Mouse (Mus musculus) mesoderm, embryonic 11.5 days (tissue): ENCODE data around the gene Klhdc2.

Source experiments
- DNase-seq: peaks from one replicate; pipeline ENCODE4 v3.0.0-alpha.2; 2012; ENCODE audit warnings: low read depth, low spot score

The Klhdc2 gene

DNA sequence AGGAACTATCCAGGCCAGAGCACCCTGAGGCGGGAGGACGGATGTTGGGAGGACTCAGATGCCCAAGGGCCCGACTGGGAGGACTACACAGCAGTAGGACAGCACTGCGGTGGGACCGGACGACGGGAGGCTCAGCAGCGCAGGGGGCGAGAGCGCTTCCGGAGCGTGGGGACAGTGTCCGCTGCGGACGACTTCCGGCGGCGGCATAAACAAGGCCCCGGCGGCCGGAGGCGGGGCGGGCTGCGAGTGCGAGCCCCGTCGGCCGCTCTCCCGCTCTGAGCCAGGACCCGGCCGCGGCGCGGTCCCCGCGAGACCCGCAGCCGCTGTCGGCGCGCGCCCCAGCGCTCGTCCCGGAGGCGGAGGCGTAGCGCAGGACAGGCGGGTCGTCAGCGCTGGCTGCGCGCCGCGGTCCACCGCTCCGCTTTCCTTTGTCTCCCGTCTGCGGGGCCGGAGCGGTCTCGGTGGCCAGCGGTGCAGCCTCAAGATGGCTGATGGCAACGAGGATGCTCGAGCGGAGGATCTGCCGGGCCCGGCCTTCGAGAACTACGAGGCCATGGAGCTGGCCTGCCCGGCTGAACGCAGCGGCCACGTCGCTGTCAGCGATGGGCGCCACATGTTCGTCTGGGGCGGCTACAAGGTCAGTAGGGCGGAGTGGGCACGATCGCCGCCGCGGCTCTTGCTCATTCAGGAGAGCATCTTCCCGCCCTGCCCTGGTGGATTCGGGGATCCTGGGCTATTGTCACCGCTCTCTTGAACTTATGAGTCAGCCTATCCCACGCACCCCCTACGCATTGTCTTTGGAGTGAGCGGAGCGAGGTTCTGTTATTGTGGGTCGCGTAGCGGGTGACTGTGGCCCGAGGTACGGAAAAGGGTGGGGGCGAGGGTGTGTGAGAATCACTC is at the start of gene Klhdc2:
Gene Klhdc2, plus strand, starts transcription at position 171 of the 900 bp plus-strand sequence.
- DNase-seq = peak; percentile 91

DNA sequence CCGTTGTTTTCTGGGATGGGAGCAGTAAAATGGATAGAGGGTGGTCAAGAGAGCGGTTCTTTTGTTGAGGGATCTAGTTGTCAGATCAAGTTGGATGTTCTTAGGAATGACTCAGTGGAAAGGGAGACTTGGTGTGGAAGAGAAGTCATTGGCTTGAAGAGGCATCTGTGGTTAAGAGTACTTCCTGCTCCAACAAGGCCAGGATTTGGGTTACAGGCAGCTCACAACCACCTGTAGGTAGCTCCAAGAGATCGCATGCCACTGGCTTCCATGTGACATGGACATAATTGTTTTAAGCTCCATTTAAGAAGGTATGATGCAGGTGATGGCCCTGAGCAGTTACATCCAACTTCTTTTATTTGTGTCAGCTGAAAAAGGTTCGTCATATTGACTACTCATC is 46.7 kb upstream of the Klhdc2 start:
- no peak for DNase-seq

DNA sequence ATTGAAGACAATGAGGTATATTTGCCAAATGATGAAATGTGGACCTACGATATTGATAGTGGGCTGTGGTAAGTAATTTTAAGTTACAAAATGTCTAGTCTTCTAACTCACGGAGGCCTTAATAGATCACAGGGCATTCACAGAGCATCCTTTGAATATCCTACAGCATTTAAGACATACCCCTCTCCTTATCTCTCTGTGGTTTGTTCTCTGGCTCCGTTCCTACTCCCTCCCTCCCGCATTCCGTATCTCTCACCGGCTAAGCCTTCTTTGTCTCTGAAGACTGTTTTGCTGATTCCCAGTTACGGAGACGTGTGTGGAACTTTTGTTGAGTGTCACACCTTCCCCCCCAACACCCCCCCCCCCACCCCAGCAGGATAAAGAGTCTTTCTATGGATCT is 45.7 kb upstream of the Klhdc2 start:
- no peak for DNase-seq

DNA sequence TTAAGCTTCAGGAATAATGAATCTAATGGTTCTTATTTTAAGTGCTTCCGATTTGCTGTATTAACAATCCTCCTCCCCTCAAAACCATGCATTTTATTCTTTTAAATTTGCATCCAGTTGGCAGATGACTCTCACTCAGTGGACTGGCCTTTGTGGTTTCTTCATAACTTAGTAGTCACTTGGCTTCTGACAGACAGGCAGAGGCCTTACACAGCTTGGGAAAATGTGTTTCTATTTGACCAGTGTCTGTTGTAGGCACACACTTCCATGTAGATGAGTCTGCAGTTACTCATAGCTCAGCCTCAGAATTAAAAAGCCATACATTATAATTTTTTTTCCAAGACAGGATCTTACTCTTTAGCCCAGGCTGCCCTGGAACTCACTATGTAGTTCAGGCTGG is 42.7 kb upstream of the Klhdc2 start:
- DNase-seq = no peak

DNA sequence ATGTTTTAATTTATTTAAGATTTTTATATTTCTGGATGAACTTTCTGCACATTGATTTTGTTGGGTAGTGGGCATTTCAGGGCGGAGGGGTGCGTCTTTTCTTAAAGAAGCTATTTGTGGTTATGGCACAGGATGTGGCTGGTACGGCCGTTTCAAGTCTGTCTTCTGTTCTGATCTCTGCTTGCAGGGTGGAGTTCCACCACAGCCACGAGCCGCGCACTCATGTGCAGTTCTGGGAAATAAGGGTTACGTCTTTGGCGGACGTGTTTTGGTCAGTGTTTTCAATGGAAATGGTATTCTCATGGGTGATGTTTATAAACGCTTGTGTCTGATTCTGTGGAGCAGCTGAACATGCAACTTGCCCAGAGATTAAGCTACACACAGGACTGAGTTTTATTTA is 38.6 kb upstream of the Klhdc2 start:
- no peak for DNase-seq

DNA sequence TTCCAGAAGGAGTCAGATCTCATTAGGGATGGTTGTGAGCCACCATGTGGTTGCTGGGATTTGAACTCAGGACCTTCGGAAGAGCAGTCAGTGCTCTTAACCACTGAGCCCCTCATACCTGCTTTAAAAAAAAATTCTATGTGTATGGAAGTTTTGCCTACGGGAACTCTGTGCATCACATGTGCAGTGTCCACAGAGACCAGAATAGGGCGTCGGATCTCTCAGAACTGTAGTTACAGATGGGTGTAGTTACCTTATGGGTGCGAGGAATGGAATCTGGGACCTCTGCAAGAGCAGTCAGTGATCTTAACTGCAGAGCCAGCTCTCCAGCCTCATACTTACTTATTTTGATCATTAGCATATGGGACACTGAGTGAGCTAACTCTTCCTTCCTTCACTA is 34.2 kb upstream of the Klhdc2 start:
- DNase-seq = no peak

DNA sequence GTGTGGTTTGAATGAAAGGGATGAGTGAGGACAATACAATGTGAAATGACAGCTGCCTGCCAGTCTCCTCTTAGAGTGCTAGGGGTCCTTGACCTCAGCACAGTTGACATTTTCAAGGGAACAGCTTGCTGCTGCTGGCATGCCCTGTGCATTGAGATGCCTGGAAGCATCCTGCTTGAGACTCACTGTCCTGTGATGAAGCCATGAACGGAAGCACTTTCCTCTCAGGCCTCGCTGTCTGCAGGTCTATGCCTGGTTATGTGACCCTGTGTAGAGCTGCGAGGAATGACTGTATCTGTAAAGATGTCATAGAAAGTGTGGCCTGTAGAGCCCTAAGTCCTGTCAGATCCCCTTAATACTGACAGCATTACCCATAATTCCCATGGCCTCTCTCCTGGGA is 31.4 kb upstream of the Klhdc2 start:
- DNase-seq = no peak

DNA sequence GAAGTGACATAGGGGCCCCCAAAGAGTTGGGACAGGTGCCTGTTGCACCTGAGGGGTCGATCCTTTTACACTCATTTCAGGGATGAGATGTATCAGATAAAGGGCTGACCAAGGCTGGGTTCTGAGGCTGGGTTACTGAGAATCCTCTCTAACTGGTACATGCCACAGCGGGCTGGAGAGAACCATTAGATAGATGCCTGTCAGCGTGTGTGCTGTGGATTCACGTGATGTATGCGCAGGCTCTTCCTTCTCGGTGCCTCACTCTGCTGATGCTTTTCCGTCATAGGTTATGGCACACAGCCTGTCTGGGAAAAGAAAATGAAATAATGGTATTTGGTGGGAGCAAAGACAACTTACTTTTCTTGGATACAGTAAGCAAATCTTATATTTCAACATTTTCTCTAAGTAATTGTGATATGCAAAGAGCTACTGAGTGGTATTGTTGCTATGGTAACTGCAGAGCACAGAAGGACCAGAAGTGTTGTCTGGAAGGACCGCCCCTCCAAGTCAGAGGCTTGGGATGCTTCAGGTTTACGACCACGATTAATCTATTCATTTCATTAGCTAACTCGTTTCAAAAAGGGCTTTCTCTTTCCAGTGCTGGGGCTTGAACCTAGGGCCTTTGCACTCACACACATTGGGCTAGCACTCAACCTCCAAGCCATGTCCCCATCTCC is 28.4 kb upstream of the Klhdc2 start:
- DNase-seq = no peak

DNA sequence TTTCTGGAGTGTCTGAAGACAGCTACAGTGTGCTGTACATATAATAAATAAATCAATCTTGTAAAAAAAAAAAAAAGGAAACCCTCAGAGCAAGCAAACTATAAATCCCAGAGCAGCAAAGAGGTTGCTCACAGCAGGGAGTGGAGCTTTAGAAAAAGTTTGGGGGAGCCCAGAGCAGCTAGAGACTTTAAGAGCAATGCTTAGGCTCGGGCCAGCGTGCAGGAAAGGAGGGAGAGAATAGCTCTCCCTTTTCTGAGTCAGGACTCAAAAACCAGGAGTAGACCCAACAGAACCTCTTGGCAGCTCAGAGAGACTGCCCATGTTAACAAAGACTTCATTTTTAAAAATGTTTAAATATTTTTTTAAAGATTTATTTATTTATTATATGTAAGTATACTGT is 27.5 kb upstream of the Klhdc2 start:
- no peak for DNase-seq

DNA sequence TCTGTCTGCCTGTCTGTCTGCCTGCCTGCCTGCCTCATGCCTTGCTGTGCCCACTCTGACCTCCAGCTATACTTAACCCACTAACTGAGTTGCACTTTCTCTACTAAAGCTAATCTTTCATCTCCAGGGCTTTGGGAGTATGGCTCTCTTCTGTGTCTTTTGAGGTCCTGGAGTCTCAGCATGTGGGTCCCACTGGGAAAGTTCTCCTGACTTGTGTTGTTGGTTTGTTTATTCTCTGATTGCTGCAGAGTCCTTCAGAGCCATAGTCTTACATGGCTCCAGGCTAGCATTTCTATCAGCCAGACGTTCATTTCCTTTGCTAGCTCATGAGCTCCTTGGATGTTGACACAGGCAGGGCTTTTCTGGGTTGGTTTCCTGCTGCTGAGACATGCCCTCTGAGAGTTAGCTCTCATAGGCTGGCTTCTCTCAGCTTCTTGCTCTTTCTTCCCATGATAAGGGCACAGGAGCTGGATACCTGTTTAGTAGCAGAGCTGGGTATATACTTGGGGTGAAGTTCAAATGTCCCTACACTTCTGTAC is 16.5 kb upstream of the Klhdc2 start:
- DNase-seq = no peak

DNA sequence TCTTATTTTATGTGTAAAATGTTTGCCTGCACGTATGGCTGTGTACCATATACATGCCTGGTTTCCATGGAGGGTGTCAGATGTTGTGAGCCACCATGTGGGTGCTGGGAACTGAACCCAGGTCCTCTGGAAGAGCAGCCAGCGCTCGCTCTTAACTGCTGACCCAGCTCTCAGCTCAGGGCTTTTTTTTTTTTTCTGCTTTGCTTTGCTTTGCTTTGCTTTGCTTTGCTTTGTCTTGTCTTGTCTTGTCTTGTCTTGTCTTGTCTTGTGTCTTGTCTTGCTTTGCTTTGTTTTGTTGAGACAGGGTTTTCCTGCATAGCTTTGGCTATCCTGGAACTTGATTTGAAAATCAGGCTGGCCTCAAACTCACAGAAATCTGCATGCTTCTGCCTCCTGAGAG is 15.6 kb upstream of the Klhdc2 start:
- DNase-seq = no peak

DNA sequence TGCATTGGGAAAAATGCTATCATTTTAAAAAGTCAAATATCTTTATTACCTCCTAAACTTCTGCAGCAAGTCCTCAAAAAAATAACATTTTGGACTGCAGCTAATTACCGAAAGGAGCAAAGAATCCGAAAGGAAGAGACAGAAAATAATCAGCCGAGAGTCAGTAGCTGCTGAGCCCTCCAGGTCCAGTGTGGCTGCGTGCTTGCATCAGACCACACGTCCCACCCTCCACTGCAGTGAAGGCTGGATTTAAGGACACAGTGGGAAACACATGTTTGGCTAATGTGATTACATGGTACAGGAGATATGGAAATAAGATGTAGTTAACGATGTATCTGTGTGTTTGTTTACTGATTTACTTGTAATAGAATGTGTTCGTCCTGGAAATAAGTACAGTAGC is 13.3 kb upstream of the Klhdc2 start:
- DNase-seq = no peak

DNA sequence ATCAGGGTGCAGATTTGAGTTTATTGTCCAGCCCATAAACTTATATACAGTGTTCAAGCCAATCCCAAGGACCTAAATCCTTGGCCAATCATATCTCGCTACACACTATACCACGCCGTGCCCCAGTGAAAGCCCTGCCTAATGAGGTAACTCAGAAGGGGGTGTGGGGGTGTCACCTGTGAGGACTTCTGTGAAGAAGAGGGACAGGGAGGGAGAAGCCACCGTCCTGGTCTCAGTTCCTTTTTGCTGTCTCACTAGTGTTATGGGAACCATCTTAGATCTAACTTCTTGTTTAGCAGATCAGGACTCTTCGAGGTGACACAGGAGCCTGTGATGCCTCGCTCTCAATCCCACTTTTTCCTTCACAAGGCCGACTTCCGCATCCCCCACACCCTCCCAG is 8.9 kb upstream of the Klhdc2 start:
- no peak for DNase-seq

DNA sequence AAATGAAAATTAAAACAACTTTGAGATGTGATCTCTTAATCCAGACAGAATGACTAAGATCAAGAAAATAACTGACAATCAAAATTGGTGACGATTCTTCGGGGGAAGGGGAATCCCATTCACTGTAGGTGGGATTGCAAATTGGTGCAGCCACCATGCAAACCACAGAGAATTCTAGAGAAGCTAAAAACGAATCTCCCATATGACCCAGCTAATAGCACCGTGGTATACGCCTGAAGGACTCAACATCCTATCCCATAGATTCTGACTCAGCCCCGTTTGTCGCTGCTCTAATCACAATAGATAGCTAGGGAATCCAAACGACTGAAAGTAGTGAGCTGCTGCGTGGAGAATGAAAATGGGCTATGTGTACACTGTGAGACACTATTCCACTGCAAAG is 7.8 kb upstream of the Klhdc2 start:
- DNase-seq = no peak

DNA sequence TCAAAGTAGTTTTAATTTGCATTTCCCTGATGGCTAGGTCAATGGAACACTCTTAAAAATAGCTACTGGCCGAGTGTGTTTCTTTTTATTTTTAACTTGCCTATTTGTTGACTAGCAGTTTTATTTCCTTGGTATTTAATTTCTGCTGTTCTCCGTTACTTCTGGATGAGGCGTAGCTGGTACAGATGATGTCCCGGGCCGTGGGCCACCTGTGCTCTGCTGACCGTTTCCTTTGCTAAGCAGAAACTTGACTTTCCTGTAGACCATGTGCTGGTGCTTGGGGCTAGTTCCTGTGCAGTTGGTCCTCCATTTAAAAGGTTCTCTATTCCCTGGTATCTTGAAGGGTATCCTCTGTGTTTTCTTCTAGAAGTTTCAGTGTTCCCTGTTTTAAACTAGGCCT is 4.1 kb upstream of the Klhdc2 start:
- no peak for DNase-seq

DNA sequence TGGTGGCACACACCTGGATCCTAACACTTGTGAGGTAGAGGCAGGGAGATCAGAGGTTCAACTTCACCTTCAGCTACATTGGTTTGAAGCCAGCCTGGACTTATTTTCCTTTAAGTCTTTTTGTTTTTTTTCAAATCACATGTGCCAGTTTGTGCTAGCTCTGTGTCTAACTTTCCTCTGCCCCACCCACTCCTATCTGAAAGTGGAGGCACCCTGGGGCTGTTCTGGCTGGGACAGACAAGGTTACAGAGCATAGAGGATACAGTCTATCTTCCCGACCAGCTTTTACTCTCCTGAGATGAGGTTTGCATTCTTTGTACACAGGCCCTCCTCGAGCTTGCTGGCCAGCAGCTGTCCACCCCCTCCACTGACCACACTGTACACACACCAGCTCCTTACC is 2.7 kb upstream of the Klhdc2 start:
- no peak for DNase-seq

DNA sequence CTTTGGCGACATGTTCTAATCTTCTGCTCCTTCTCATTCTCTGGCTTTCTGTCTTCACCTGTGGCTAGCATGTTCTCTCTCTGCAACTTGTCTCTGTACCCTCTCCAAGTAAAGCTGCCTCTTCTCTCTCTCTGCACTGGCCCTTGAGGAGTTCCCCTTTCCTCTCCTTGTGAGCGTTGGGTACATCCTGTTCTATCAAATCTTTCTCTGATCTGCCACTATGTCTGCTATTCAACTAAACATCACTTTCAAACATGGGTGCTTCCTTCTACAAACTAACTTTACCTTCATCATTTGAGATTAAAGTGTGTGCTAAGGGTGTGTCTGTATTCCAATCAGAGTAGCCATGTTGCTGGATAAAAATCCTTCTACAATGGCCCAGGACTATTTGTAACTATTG is 1.5 kb upstream of the Klhdc2 start:
- no peak for DNase-seq

DNA sequence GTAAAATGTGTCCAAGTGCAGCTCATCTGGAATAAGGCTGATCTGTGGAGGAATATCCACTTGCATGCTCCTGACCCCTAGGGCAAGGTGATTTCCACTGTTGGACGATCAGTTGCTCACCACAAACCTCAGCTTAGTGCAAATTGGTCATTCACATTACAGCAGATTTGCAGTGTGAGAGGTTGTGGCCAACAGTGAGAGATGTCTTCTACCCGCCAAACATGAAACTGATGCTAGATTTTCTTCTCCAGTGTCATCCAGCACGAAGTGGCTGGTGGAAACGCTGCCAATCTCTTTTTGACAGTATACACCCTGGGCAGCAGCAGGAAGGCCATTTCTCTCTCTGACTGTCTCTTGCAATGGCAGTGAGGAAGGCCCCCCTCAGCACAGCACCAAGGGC is 830 bp upstream of the Klhdc2 start:
- DNase-seq = no peak

DNA sequence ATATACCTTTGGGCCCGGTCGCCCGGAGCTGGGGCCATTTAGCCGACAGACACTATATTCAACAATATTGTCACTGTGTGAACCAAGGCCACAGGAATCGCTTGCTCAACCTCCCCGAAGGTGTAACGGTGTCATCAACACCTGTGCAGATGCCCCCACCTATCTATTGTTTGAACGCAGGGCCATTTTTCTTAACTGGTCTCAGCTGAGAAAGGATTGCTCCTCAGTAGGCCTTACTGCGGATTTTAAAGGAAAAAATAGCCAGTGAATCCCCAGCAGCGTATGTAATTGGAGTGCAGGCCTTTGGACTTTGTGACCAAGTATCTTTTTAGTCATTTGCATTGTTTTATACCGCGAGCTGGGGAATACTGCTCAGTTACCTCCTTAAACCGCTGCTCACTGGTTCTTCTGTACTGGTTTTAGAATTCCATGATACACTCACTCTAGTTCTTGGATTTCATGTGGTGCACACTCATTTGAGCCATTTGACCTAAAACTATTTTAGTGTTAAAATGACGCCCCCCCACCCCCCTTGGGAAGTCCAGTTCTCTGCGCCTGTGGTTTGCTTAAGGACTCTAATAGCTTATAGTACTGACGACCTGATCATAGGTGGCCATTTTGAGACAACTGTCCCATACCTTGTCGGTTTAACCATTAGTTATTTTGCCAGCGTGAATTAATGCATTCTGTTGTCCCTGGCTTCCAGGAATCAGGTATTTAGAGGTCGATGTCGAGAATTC is 1.1 kb downstream of the Klhdc2 start:
- DNase-seq = no peak

DNA sequence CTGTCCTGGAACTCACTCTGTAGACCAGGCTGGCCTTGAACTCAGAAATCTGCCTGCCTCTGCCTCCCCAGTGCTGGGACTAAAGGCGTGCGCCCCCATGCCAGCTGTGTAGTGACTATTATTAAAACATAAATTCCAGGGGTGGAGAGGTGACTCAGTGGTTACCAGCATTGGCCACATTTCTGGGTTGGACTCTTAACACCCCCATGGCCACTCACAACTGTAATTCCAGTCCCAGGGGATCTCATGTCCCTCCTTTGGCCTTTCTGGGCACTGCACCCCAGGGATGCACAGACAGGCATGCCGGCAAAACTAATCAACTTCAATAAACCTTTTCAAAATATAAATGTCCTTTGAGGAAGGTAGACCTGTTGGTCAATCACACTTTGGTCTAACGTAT is 1.8 kb downstream of the Klhdc2 start:
- peak; percentile 26 for DNase-seq

DNA sequence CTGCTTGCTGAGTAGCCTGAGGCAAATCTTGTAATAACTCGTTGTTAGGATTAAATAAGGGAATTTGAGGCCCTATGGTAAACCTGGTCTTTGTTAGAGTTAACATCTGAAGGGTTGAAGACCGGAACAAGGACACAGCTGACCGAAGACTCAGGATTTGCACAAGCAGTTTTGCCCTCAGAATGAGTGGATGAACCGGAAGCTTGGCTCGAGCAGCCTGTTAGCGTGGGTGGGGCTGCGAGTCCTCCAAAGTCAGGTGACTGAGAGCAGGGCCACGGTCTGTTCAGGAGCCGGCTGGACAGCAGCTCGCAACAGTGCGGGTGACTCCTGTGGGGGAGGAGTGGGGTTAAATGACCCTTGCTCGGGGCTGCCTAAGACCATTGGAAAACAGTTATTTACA is 2.8 kb downstream of the Klhdc2 start:
- DNase-seq = no peak

DNA sequence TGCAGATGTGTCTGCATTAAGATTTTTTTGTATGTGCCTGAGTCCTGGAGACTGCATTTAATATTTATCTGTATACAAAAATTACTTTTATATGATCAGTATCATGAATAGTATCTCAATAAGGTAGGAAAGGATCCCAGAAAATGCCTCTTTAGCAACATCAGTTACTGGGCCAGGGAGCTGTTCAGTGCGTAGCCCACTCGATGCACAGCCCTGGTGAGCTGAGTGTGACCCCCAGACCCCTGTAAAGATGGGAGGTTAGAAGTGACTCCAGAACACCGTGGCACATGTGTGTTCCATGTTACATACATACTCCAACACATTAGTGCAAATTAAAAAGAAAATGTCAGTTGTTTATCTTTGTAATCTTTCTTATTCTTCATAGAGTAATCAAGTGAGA is 3.4 kb downstream of the Klhdc2 start:
- no peak for DNase-seq
